Mouse (Mus musculus): ENCODE results near the gene Mrps9.
"Not testable (repeated sequence)": the region's sequence is repeated elsewhere in the genome, so short reads cannot be mapped to it uniquely, and the experiment has no call there.

The Mrps9 gene

GRCm38 (mm10) chr1:42850663-42851397 lies at the start of gene Mrps9:
Gene Mrps9 (plus strand): TSS chr1:42851233.
- in situ Hi-C loops (cut with MseI, MboI), result no loop called here

- in situ Hi-C loops (cut with MseI, MboI), result no loop called here
Observed at GRCm38 (mm10) chr1:42813301-42813845, 37.7 kb upstream of the Mrps9 start.

- in situ Hi-C loops (cut with MseI, MboI), result no loop called here
Observed at GRCm38 (mm10) chr1:42814798-42815619, 36.0 kb upstream of the Mrps9 start.

GRCm38 (mm10) chr1:42851398-42851767 lies 350 bp downstream of the Mrps9 start:
- in situ Hi-C loops (cut with MseI, MboI), result no loop called here

- in situ Hi-C loops (cut with MseI, MboI), result no loop called here
Observed at GRCm38 (mm10) chr1:42851810-42852209, 777 bp downstream of the Mrps9 start.

GRCm38 (mm10) chr1:42864719-42865250 lies 13.8 kb downstream of the Mrps9 start:
- in situ Hi-C loops (cut with MseI, MboI), result no loop called here

GRCm38 (mm10) chr1:42865336-42865939 lies 14.4 kb downstream of the Mrps9 start:
- in situ Hi-C loops (cut with MseI, MboI), result no loop called here

- in situ Hi-C loops (cut with MseI, MboI), result no loop called here
Observed at GRCm38 (mm10) chr1:42865986-42866385, 15.0 kb downstream of the Mrps9 start.

GRCm38 (mm10) chr1:42867188-42867587 lies 16.2 kb downstream of the Mrps9 start:
- in situ Hi-C loops (cut with MseI, MboI), result no loop called here

GRCm38 (mm10) chr1:42874174-42874573 lies 23.1 kb downstream of the Mrps9 start:
- in situ Hi-C loops (cut with MseI, MboI), result no loop called here

GRCm38 (mm10) chr1:42875271-42875670 lies 24.2 kb downstream of the Mrps9 start:
- in situ Hi-C loops (cut with MseI, MboI), result no loop called here

- in situ Hi-C loops (cut with MseI, MboI), result no loop called here
Observed at GRCm38 (mm10) chr1:42876463-42877093, 25.5 kb downstream of the Mrps9 start.

GRCm38 (mm10) chr1:42877264-42877663 lies 26.2 kb downstream of the Mrps9 start:
- in situ Hi-C loops (cut with MseI, MboI), result no loop called here

- in situ Hi-C loops (cut with MseI, MboI), result no loop called here
Observed at GRCm38 (mm10) chr1:42878851-42879250, 27.8 kb downstream of the Mrps9 start.

- in situ Hi-C loops (cut with MseI, MboI), result no loop called here
Observed at GRCm38 (mm10) chr1:42882258-42882657, 31.2 kb downstream of the Mrps9 start.

GRCm38 (mm10) chr1:42883418-42883817 lies 32.4 kb downstream of the Mrps9 start:
- in situ Hi-C loops (cut with MseI, MboI), result not testable (repeated sequence)

GRCm38 (mm10) chr1:42887835-42888234 lies 36.8 kb downstream of the Mrps9 start:
- in situ Hi-C loops (cut with MseI, MboI), result no loop called here

GRCm38 (mm10) chr1:42888541-42889349 lies 37.7 kb downstream of the Mrps9 start:
- in situ Hi-C loops (cut with MseI, MboI), result no loop called here

- in situ Hi-C loops (cut with MseI, MboI), result no loop called here
Observed at GRCm38 (mm10) chr1:42889421-42889887, 38.4 kb downstream of the Mrps9 start.

GRCm38 (mm10) chr1:42894695-42895094 lies 43.7 kb downstream of the Mrps9 start:
- in situ Hi-C loops (cut with MseI, MboI), result no loop called here
